Mouse (Mus musculus) intestine, postnatal 0 days (tissue): Measurements from ENCODE around the gene Myt1. TPM values are rescaled to one million over a fixed set of nuclear protein-coding genes. Genes with fewer than 3 reads are reported as not detected.

ENCODE experiments used
- ATAC-seq: fragments of 200-750 bp; cut with Nextera tagmentation; 2 replicates; pipeline ENCODE4 v1.8.0; 2017; ENCODE audit warnings: mild to moderate bottlenecking, moderate TSS enrichment, moderate library complexity
- H3K27ac ChIP-seq: fragments of 300-500 bp; sonication (generic); 2 replicates; pipeline ENCODE4 v1.5.1; 2014; ENCODE audit warnings: mild to moderate bottlenecking, low read depth, low read length, moderate library complexity
- H3K27me3 ChIP-seq: fragments of 300-500 bp; sonication (generic); replicated peaks from 2 replicates; pipeline ENCODE4 v1.6.1; 2014; ENCODE audit warnings: low read length, mixed read lengths; ENCODE audit not compliant: control insufficient read depth, insufficient read depth
- H3K36me3 ChIP-seq: fragments of 300-500 bp; sonication (generic); 2 replicates; pipeline ENCODE4 v1.6.1; 2014; ENCODE audit warnings: mild to moderate bottlenecking, moderate library complexity; ENCODE audit not compliant: control insufficient read depth, insufficient read depth
- H3K4me1 ChIP-seq: fragments of 300-500 bp; sonication (generic); replicated peaks from 2 replicates; pipeline ENCODE4 v1.6.1; 2014; ENCODE audit warnings: antibody characterized with exemption, low read length, mixed read lengths; ENCODE audit not compliant: control insufficient read depth, insufficient read depth
- H3K4me2 ChIP-seq: fragments of 300-500 bp; sonication (generic); replicated peaks from 2 replicates; pipeline ENCODE4 v1.6.1; 2014; ENCODE audit warnings: low read depth, mild to moderate bottlenecking, moderate library complexity
- H3K4me3 ChIP-seq: fragments of 300-500 bp; sonication (generic); 2 replicates; pipeline ENCODE4 v1.5.1; 2014; ENCODE audit warnings: low read depth, low read length
- H3K9ac ChIP-seq: fragments of 300-500 bp; sonication (generic); 2 replicates; pipeline ENCODE4 v1.6.1; 2014; ENCODE audit warnings: mild to moderate bottlenecking, low read depth, low read length
- H3K9me3 ChIP-seq: fragments of 300-500 bp; sonication (generic); 2 replicates; pipeline ENCODE4 v1.6.1; 2016; ENCODE audit warnings: mixed run types; ENCODE audit not compliant: control insufficient read depth
- CTCF ChIP-seq: sonication (generic); IDR thresholded peaks from 2 replicates; pipeline ENCODE4 v1.5.1; 2016; ENCODE audit warnings: low read depth, mild to moderate bottlenecking, control low read depth, antibody characterized with exemption, moderate library complexity
- WGBS: fragments of 180-500 bp; shearing (Covaris S2); extraction: QIAGEN DNeasy Blood & Tissue Kit; methylation state at CpG from one replicate; pipeline ENCODE4 v1.1.7; 2014; 5-methylcytosine and 5-hydroxymethylcytosine counted together
- polyA plus RNA-seq: library from polyadenylated mRNA; unstranded; fragments of >200 nt; fragmentation: Nextera tagmentation; extraction: Ambion mirVana; gene quantifications from 2 replicates; pipeline ENCODE4 v1.2.1, GENCODE M21; 2015

Myt1 gene
- polyA plus RNA-seq, 1 experiment from 2014 or later: 0.46 TPM

DNA sequence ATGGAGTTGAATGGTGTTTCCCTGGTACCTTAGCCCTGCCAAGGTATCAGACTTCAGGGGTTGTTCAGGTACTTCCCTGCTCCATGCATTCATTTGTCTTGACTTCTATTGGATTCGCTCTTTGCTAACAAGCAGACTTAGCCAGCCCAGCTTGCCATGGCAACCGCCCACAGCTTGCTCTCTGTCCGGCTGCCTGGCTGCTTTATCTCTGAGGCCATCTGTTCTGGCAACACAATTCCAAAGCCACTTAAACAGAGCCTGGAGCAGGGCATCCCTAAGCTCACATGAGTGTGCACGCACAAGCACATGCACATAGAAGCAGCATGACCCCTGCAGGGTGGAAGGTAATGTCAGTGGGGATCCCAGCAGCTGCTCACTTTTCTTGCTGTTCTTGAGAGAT, 4.1 kb upstream of the Myt1 start:
- Histone ChIP-seq H3K27ac (no peak overlapping the region), H3K27me3 (no peaks in the 10 kb centered on the region), H3K9ac (no peak overlapping the region), H3K9me3 (no peaks in the 10 kb centered on the region), H3K4me2 (no peak overlapping the region), H3K4me3 (no peak overlapping the region), H3K36me3 (no peaks in the 10 kb centered on the region), H3K4me1 (no peaks in the 10 kb centered on the region)
- 19% methylated on average over 4 of the region's 4 CpGs for WGBS
- ATAC-seq: no peak
- no peak for TF ChIP-seq CTCF

DNA sequence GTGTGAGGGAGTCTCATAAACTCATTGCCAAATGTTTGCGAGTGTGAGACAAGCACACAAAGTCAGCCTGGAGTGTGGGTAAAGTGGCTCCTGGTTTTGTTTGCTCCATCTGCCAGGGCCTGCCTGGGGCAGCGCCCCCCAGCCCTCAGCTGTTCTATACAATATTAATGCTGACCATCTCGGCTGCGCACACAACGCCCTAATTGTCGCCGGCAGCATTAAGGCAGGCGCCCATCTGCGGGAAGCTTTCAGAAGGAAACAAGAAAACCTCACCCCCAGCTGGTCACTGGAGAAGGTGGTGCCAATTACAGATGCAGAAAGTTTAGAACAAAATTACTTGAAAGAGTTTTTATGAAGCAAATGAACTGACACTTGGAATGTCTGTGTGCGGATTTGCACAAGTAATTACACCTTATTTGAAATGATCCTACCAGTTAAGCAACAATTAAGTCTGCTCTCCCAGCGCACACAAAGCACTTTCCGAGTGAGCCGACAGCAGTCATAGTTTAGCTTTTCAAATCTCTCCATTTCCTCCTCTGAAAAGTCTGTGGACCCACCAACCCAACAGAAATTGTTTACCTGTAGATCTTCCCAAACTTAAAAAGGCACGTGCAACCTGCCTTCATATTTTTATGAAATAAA, 875 bp downstream of the Myt1 start:
- no peak for TF ChIP-seq CTCF
- no peak overlapping the region for H3K4me2 ChIP-seq
- H3K9me3 ChIP-seq: no peaks in the 10 kb centered on the region
- H3K27ac ChIP-seq: no peak overlapping the region
- H3K9ac ChIP-seq: no peak overlapping the region
- no peaks in the 10 kb centered on the region for H3K4me1 ChIP-seq
- 0 out of 2 replicates have a peak, but pooled peaks cover 3% of the 10 kb centered on the region for H3K27me3 ChIP-seq
- no peak for ATAC-seq
- H3K36me3 ChIP-seq: no peaks in the 10 kb centered on the region
- WGBS: 38% methylated on average over 14 of the region's 14 CpGs
- H3K4me3 ChIP-seq: no peak overlapping the region

DNA sequence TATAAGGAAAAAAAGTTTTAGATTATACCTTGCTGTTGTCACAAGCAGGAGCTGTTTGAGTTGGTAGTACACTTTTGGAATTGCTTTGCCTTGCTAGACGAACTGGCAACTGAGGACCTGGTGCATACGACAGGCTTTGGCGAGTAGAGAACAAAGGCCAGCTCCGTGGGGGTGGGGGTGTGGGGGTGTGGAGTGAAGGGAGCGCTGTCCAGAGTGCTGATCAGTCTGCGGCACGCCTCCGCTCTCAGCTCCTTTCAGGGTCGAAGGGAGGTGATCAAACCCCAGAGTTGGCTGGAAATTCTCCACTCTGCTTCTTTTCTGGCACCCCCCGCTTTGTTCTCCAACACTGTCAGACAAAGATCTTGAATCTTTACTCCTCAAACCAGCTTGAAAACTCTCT, 1.5 kb downstream of the Myt1 start:
- Histone ChIP-seq H3K9ac (no peak overlapping the region), H3K27ac (no peak overlapping the region), H3K4me1 (no peaks in the 10 kb centered on the region), H3K4me2 (no peak overlapping the region), H3K9me3 (no peaks in the 10 kb centered on the region), H3K4me3 (no peak overlapping the region), H3K36me3 (no peaks in the 10 kb centered on the region), H3K27me3 (0 out of 2 replicates have a peak, but pooled peaks cover 3% of the 10 kb centered on the region)
- WGBS: 1% methylated on average over 10 of the region's 10 CpGs
- TF ChIP-seq CTCF: no peak
- no peak for ATAC-seq

DNA sequence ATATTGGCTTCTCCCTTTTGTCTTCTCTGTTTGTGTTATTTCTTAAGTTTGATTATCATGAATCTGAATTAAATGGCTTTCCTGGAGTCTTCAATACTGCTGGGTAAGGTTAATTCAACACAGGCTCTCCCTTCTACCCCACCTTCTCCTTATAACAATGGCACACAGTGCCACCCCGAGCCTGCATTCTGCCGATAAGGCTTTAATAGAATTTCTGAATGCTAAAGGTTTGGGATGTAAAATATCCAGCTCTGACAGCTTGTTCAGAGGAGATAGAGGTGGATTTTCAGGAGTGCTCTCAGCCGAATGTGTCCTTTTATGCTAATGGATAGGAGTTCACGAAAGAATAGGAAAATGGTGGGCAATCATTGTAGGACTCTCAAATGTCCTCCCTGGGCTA, 2.1 kb downstream of the Myt1 start:
- TF ChIP-seq CTCF: no peak
- no peak for ATAC-seq
- H3K4me1 ChIP-seq: no peaks in the 10 kb centered on the region
- no peaks in the 10 kb centered on the region for H3K36me3 ChIP-seq
- H3K4me2 ChIP-seq: no peak overlapping the region
- WGBS: 78% methylated on average over 4 of the region's 4 CpGs
- no peak overlapping the region for H3K4me3 ChIP-seq
- H3K27me3 ChIP-seq: 0 out of 2 replicates have a peak, but pooled peaks cover 3% of the 10 kb centered on the region
- no peak overlapping the region for H3K9ac ChIP-seq
- no peak overlapping the region for H3K27ac ChIP-seq
- H3K9me3 ChIP-seq: no peaks in the 10 kb centered on the region

DNA sequence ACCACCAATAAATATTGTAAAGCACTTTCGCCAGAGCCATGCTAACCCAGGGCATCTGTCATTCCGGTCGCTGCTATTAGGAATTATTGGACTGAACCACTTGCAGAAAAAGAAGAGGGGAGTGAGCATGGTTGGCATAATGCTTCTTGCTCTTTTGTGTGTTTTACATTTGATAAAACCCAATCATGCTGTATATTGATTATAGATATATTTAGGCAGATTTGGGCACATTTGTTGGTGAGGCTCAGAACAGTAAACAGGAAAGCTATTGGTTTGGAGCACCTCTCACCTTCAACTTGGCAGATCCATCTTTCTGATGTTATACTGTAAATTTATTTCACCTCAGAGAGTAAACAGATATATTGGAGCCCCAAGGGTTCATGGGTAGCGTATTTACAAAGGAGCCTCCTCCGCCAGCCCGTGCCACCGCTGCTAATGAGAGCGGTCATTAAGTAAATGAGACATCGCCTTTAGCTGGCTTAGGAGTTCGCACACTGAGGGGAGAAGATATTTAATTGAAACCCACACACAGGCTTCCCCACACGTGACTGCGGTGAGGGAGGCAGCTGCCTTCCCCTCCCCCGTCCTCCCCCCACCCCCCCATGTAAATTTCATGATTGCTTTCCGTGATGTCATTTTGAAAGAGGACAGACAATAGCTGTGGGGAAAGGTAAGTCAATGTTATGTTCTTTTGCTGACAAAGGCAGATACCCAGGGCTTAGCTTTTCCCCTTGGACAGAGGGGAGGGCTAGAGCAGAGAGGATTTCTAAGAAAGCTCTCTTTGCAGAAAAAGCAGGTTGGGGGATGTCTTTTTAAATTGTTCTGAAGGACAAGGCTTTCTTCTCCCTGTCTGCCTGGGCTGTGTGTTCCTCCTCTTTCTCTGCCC, 3.8 kb downstream of the Myt1 start:
- no peak for ATAC-seq

DNA sequence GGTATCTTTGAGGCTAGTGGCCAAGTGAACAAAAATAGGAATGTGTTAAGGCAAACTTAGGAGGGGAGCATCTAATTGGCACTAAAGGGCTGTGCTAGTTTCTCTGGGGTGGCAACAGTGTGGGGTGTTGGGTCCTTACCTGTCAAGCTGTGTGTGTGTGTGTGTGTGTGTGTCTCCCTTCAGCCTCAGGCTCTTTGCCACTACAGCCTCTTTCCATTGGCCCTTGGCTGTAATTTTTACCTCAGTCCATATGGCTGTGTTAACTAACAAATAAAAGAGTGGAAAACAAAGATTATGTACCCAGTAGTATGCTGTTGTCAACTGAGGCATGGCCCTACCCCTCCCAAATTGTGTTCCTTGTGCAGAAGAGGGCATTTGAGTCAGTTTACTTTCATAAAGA, 5.3 kb downstream of the Myt1 start:
- ATAC-seq: no peak
- no peak for TF ChIP-seq CTCF
- Histone ChIP-seq H3K36me3 (no peaks in the 10 kb centered on the region), H3K4me2 (no peak overlapping the region), H3K9ac (no peak overlapping the region), H3K27me3 (0 out of 2 replicates have a peak, but pooled peaks cover 3% of the 10 kb centered on the region), H3K4me1 (no peaks in the 10 kb centered on the region), H3K4me3 (no peak overlapping the region), H3K9me3 (no peaks in the 10 kb centered on the region), H3K27ac (no peak overlapping the region)

More for the DNA sequence above, 3.8 kb downstream of the Myt1 start:
- WGBS: 51% methylated on average over 14 of the region's 14 CpGs
- no peak overlapping the region for H3K4me3 ChIP-seq
- TF ChIP-seq CTCF: no peak
- H3K36me3 ChIP-seq: no peaks in the 10 kb centered on the region
- no peak overlapping the region for H3K9ac ChIP-seq
- no peak overlapping the region for H3K27ac ChIP-seq
- H3K9me3 ChIP-seq: no peaks in the 10 kb centered on the region
- 0 out of 2 replicates have a peak, but pooled peaks cover 3% of the 10 kb centered on the region for H3K27me3 ChIP-seq
- H3K4me1 ChIP-seq: no peaks in the 10 kb centered on the region
- H3K4me2 ChIP-seq: no peak overlapping the region
